In the genomic region with DNA sequence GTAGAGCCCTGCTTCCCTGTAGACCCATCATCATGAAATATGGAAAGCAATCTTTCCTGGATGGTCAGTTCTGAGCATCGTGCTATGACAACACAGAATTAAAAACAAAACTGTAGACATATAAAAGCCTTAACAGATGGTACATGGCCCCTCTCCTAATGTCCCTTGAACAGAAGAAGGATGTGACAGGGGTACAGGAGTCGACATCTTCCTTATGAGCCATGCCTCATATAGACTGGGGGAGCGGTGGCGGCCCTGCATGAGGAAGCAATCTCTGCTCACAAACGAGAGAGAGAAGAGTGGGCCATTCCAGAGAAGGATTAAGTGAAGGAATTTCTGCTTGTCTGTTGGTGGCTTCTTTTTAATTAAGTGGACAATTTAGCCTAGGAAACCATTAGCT, we compare ENCODE assay signal across 19 mouse cellular contexts. TPM values are rescaled to one million over a fixed set of nuclear protein-coding genes. Genes with fewer than 3 reads are reported as not detected.
A peak's percentile ranks its signal among the peaks of the same experiment; 100 is the strongest.
DNase-seq lines count a peak whose midpoint lies in the region; ATAC-seq and TF ChIP-seq lines count a peak whose summit lies in the region.
"Had no signal": no experiment of that assay in that cellular context is flagged by ENCODE, and none has a peak within 500 bp of the region (broad histone marks: within the 10 kb centered on the region; RNA-seq: fewer than 3 reads in every experiment).

No protein-coding gene starts in this region.

- H3K4me2 ChIP-seq in kidney, embryonic 14.5 days (replicated peaks; ENCODE audit: low read depth, low read length): no peak overlapping the region
- H3K4me2 ChIP-seq in lung, postnatal 0 days (replicated peaks; ENCODE audit: low read depth, low read length): no peak overlapping the region
- no peak overlapping the region for H3K4me2 ChIP-seq in stomach, postnatal 0 days (replicated peaks; ENCODE audit: low read depth)
- H3K4me2 ChIP-seq: embryonic facial prominence, embryonic 15.5 days; heart, embryonic 12.5 days had no signal

- no peaks in the 10 kb centered on the region for H3K27me3 ChIP-seq in kidney, embryonic 14.5 days (ENCODE audit: control insufficient read depth, insufficient read depth, low read length)
- no peaks in the 10 kb centered on the region for H3K27me3 ChIP-seq in lung, postnatal 0 days (replicated peaks; ENCODE audit: insufficient read depth, low read length)
- no peaks in the 10 kb centered on the region for H3K27me3 ChIP-seq in stomach, postnatal 0 days (ENCODE audit: control insufficient read depth, insufficient read depth, low read length)
- H3K27me3 ChIP-seq: embryonic facial prominence, embryonic 15.5 days; heart, embryonic 12.5 days had no signal

- H3K36me3 ChIP-seq in kidney, embryonic 14.5 days (ENCODE audit: control insufficient read depth, insufficient read depth, low read length): no peaks in the 10 kb centered on the region; the same call in 1 of the 2 replicates
- no peaks in the 10 kb centered on the region for H3K36me3 ChIP-seq in lung, postnatal 0 days (ENCODE audit: insufficient read depth, low read length)
- H3K36me3 ChIP-seq in stomach, postnatal 0 days (ENCODE audit: control insufficient read depth, insufficient read depth, low read length): peaks cover 3% of the 10 kb centered on the region; the same call in 1 of the 2 replicates
- H3K36me3 ChIP-seq: heart, embryonic 12.5 days had no signal

- TF ChIP-seq EP300 in lung, postnatal 0 days (IDR thresholded peaks at IDR 0.05): no peak
- no peak for TF ChIP-seq EP300 in stomach, postnatal 0 days (optimal IDR thresholded peaks at IDR 0.05)

- peak overlapping the region; percentile 38 for H3K27ac ChIP-seq in kidney, embryonic 14.5 days (ENCODE audit: low read depth, low read length)
- H3K27ac ChIP-seq in lung, postnatal 0 days (ENCODE audit: low read length): peak overlapping the region; percentile 71; the same call in 1 of the 2 replicates
- H3K27ac ChIP-seq in stomach, postnatal 0 days (replicated peaks): 0 out of 2 replicates have a peak overlapping the region, but pooled peaks have one; percentile 45
- H3K27ac ChIP-seq: embryonic facial prominence, embryonic 15.5 days; left cerebral cortex, adult 2 months; limb, embryonic 10.5 days had no signal

- H3K4me1 ChIP-seq in kidney, embryonic 14.5 days (ENCODE audit: control insufficient read depth, insufficient read depth, low read length): peaks cover 7% of the 10 kb centered on the region; the same call in 1 of the 2 replicates
- no peaks in the 10 kb centered on the region for H3K4me1 ChIP-seq in lung, postnatal 0 days (ENCODE audit: insufficient read depth, low read depth, low read length)
- peaks cover 2% of the 10 kb centered on the region; the same call in 1 of the 2 replicates for H3K4me1 ChIP-seq in stomach, postnatal 0 days (replicated peaks; ENCODE audit: control insufficient read depth, insufficient read depth)
- H3K4me1 ChIP-seq: embryonic facial prominence, embryonic 15.5 days had no signal

- H3K9ac ChIP-seq in kidney, embryonic 14.5 days (ENCODE audit: low read depth, low read length): no peak overlapping the region
- H3K9ac ChIP-seq in lung, postnatal 0 days (replicated peaks; ENCODE audit: low read depth): no peak overlapping the region
- H3K9ac ChIP-seq in stomach, postnatal 0 days (ENCODE audit: low read length): no peak overlapping the region
- H3K9ac ChIP-seq: embryonic facial prominence, embryonic 15.5 days; heart, embryonic 12.5 days; liver, postnatal 0 days had no signal

- no peak overlapping the region for H3K4me3 ChIP-seq in kidney, embryonic 14.5 days (ENCODE audit: low read length)
- H3K4me3 ChIP-seq in lung, postnatal 0 days (ENCODE audit: low read depth, low read length): no peak overlapping the region
- no peak overlapping the region for H3K4me3 ChIP-seq in stomach, postnatal 0 days (ENCODE audit: low read depth, low read length)
- H3K4me3 ChIP-seq: embryonic facial prominence, embryonic 15.5 days; heart, embryonic 12.5 days; left cerebral cortex, adult 2 months; limb, embryonic 10.5 days had no signal

- WGBS in kidney, embryonic 14.5 days: 40% methylated on average over 5 of the region's 5 CpGs
- 69% methylated on average over 5 of the region's 5 CpGs for WGBS in lung, postnatal 0 days
- WGBS in stomach, postnatal 0 days: 47% methylated on average over 5 of the region's 5 CpGs

- no peak for TF ChIP-seq CTCF in lung, postnatal 0 days (IDR thresholded peaks at IDR 0.05)
- no peak for TF ChIP-seq CTCF in stomach, postnatal 0 days (IDR thresholded peaks at IDR 0.05; ENCODE audit: low read depth)

- no peaks in the 10 kb centered on the region for H3K9me3 ChIP-seq in kidney, embryonic 14.5 days (ENCODE audit: control insufficient read depth, low read length)
- no peaks in the 10 kb centered on the region for H3K9me3 ChIP-seq in lung, postnatal 0 days (ENCODE audit: low read length)
- H3K9me3 ChIP-seq in stomach, postnatal 0 days (ENCODE audit: control insufficient read depth, low read length): no peaks in the 10 kb centered on the region
- H3K9me3 ChIP-seq: embryonic facial prominence, embryonic 15.5 days; heart, embryonic 12.5 days; limb, embryonic 10.5 days had no signal

- ATAC-seq in kidney, embryonic 14.5 days (ENCODE audit: low FRiP score, low TSS enrichment): no peak
- no peak for ATAC-seq in lung, postnatal 0 days
- no peak for ATAC-seq in stomach, postnatal 0 days (ENCODE audit: low FRiP score, low TSS enrichment)
- ATAC-seq: forebrain, embryonic 16.5 days; liver, postnatal 0 days; midbrain, embryonic 16.5 days had no signal

- no peak for DNase-seq in kidney, adult 8-10 months
- no peak for DNase-seq in lung, postnatal 0 days (ENCODE audit: low spot score)
- no peak for DNase-seq in lung, postnatal 14 days
- peak; percentile 44 for DNase-seq in mesoderm, embryonic 11.5 days (ENCODE audit: low read depth, low spot score)
- no peak for DNase-seq in stomach, postnatal 0 days (ENCODE audit: low spot score)
- no peak for DNase-seq in heart, postnatal 4 days
- DNase-seq: adrenal gland, postnatal 25 days; B cell, adult 2 months; cerebellum, adult 11 months; layer of hippocampus, adult 9-11 months; liver, postnatal 0 days; spleen, adult 18-20 months had no signal

RNA-seq across cellular contexts. Expression of a gene that starts 58.8 kb away (rescaled TPM):
- polyA plus RNA-seq in kidney, embryonic 14.5 days (2014; fragmentation: Nextera tagmentation; extraction: Ambion mirVana): 10.0 and 18.8 TPM in 2 replicates
- polyA plus RNA-seq in lung, postnatal 0 days (2015; fragmentation: Nextera tagmentation; extraction: Ambion mirVana): 13.1 and 14.1 TPM in 2 replicates
- 11.5 and 12.1 TPM in 2 replicates for polyA plus RNA-seq in stomach, postnatal 0 days (2015; fragmentation: Nextera tagmentation; extraction: Ambion mirVana)
- 10 to 100 TPM; 12.5 to 12.7 TPM for total RNA-seq in heart, postnatal 4 days (2021)
